Mouse (Mus musculus) v-Abl transformed pro-B cells (cell line): Measurements from ENCODE around the gene Gm44596.

ENCODE experiments used
- in situ Hi-C, 2 experiments: fragments of 400-800 bp; cut with MboI; formaldehyde crosslinking; loops; one replicate each; pipeline ENCODE4 v1.15.1; 2025; ENCODE audit not compliant: unreplicated experiment in 2 of 2

Gm44596 gene

DNA sequence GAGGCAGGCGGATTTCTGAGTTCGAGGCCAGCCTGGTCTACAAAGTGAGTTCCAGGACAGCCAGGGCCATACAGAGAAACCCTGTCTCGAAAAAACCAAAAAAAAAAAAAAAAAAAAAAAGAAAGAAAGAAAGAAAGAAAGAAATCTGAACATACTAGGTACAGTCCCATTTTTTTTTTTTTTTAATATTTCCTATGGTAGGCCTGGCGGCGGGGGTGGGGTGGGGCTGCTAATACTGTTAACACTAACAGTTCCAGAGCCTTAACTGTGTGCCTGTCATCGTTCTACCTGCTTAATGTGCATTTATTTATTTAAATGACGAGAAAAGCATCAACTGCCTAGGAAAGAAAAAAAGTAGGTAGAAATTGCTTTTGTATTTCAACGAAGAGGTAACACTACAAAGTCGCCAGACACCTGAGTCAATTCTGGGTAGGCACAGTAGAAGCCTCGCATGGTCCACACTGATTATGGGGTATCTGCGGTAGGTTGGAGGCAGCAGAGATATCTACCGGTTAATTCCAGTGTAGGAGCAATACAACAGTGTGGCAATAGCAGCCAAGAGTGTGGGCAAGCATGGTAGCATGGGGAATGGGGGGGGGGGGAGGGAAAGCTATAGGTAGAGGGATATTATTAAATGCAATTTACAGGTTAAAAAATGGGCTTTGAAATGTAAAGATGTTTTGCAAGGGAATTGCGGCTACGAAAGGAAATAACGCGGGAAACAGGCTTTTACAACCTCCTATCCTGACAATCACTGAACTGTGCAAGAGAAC, 48.4 kb downstream of the Gm44596 start:
- in situ Hi-C loops = loop anchor here in 1 of 2 experiments (25.0 kb wide), 1 partner anchor 861 kb away; the partner anchor contains the start of gene Cracr2a

GRCm38 (mm10) chr6:128424269-128425019, 49.1 kb downstream of the Gm44596 start, which contains the start of gene Itfg2:
TSS of gene Itfg2 (minus strand) at chr6:128424931.
- in situ Hi-C loops = loop anchor here (25.0 kb wide), 2 partner anchors 413 to 862 kb away; partner anchors contain the start of genes Gm44511 (in 2 of the 2), Klrb1b (in 2 of the 2) and Cracr2a (in 1 of the 2)

DNA sequence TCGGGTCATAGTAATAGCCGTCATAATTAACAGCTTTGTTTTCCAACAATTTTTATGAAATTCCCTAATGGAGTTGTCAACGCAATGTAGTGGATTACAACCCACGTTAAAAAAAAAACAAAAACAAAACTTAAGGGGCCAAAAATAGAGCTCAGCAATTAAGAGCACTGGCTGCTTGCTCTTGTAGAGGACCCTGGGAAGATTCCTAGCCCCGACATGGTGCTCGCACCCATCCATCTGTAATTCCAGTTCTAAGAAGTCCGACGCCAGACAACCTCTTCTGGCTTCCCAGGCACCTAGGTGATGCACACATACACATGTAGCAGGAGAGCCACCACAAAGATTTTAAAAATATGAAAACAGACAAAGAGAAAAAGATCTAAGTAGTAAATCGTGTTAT, 49.7 kb downstream of the Gm44596 start:
- in situ Hi-C loops = loop anchor here (25.0 kb wide), 1 partner anchor 412 kb away; the partner anchor contains the start of genes Gm44511 (in 2 of the 2) and Klrb1b (in 2 of the 2)

DNA sequence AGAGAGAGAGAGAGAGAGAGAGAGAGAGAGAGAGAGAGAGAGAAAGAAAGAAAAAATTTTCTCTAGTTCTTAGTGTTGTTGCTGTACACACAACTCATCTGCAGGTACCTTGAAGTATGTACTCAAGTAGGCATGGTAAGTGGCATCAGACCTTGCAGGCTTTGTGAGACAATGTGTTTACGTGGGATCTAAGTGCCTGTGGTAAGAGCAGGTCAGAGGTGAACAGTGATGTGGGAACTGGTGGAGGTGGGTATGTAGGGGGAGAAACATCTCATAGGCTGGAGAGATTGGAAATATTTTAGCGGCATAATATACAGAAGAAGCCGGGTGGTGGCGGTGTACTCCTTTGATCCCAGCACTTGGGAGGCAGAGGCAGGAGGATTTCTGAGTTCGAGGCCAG, 52.3 kb downstream of the Gm44596 start:
- in situ Hi-C loops = loop anchor here (25.0 kb wide), 1 partner anchor 410 kb away; the partner anchor contains the start of genes Gm44511 (in 2 of the 2) and Klrb1b (in 2 of the 2)

DNA sequence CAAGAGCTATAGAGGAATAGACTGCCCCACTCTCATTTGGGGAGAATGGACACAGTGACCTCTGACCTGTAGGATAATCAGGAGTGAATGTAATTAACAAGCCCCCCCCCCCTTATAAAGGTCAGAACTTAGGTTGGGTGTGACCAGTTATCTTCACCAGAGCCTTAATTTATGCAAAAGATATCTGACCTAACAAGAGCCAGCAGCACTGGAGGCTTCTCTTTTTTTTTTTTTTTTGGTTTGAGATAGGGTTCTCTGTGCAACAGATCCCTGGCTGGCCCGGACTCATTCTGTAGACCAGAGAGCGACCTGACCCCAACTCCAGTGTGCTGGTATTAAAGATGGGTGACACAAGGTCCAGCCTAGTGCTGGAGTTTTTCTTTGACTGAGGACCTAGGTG, 54.0 kb downstream of the Gm44596 start:
- in situ Hi-C loops = loop anchor here (25.0 kb wide), 1 partner anchor 408 kb away; the partner anchor contains the start of genes Gm44511 (in 2 of the 2) and Klrb1b (in 2 of the 2)

DNA sequence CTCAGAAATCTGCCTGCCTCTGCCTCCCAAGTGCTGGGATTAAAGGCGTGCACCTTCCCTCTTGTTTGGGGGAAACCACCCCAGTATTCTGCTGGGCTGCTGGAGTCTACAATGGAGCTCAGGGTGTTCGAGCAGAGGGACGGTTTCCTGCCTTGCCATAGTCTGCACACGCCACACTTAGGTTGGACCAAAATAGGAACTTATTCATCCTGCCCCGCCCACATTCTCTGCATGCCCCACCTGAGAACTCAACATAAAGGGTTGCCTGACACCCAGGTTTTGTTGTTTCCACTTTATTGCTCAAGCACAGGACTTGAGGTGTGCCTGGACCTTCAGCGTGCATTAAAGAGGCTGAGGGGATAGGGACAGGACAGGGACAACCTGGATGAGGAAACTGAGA, 54.5 kb downstream of the Gm44596 start:
- in situ Hi-C loops = loop anchor here (10.0 to 25.0 kb wide), 3 partner anchors 335 to 825 kb away; partner anchors contain the start of genes Gm44511 (in 2 of the 2) and Klrb1b (in 2 of the 2)

GRCm38 (mm10) chr6:128432356-128432915, 57.1 kb downstream of the Gm44596 start:
- in situ Hi-C loops = loop anchor here (10.0 to 25.0 kb wide), 3 partner anchors 332 to 822 kb away; partner anchors contain the start of genes Gm44511 (in 2 of the 2) and Klrb1b (in 2 of the 2)

- in situ Hi-C loops = loop anchor here (10.0 to 25.0 kb wide), 3 partner anchors 331 to 821 kb away; partner anchors contain the start of genes Gm44511 (in 2 of the 2) and Klrb1b (in 2 of the 2)
These were observed 58.3 kb downstream of the Gm44596 start for GRCm38 (mm10) chr6:128433566-128433965.

DNA sequence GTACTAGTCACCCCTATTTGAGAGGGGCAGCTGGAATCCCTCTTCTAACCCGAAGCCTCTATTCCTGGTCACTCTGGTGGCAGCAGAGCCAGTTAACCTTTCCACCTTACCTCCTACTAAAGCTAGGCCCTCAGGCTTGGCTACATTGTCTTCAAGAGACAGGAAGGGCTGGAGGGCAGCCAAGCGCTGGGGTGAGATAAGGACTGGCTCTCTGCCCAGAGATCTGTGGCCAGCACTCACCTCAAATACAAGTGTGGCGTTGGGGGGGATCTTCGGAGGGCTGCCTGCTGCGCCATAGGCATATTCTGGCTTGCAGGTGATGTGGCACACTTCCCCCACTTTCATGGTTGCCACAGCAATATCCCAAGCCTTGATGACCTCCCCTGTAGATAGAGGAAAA, 60.2 kb downstream of the Gm44596 start:
- in situ Hi-C loops = loop anchor here (10.0 to 25.0 kb wide), 3 partner anchors 329 to 819 kb away; partner anchors contain the start of genes Gm44511 (in 2 of the 2) and Klrb1b (in 2 of the 2)

- in situ Hi-C loops = loop anchor here (10.0 to 25.0 kb wide), 3 partner anchors 328 to 818 kb away; partner anchors contain the start of genes Gm44511 (in 2 of the 2) and Klrb1b (in 2 of the 2)
These were observed 61.2 kb downstream of the Gm44596 start for GRCm38 (mm10) chr6:128436356-128437005.

DNA sequence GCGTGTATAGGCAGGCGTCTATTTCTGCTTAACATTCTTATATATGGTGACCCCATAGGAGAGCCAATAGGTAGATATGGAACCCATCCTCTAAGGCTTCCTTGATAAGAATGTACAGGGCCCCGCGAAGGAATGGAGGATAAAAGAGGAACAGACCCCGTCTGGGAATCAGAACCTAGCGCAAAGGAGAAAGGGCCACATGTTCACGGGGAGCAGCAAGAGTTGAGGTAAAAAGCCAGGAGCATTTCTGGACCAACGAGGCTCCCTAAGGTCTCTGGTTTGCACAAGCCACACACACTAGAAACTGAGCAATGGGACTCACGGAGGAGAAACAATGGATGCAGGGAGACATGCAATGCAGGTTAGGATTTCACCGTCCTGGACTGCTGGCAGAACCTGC, 62.0 kb downstream of the Gm44596 start:
- in situ Hi-C loops = loop anchor here (10.0 to 25.0 kb wide), 3 partner anchors 328 to 818 kb away; partner anchors contain the start of genes Gm44511 (in 2 of the 2) and Klrb1b (in 2 of the 2)

- in situ Hi-C loops = loop anchor here (10.0 to 25.0 kb wide), 3 partner anchors 327 to 817 kb away; partner anchors contain the start of genes Gm44511 (in 2 of the 2) and Klrb1b (in 2 of the 2)
These were observed 62.5 kb downstream of the Gm44596 start for GRCm38 (mm10) chr6:128437731-128438316.

- in situ Hi-C loops = loop anchor here (10.0 to 25.0 kb wide), 3 partner anchors 326 to 816 kb away; partner anchors contain the start of genes Gm44511 (in 2 of the 2) and Klrb1b (in 2 of the 2)
These were observed 63.1 kb downstream of the Gm44596 start, which contains the start of gene Fkbp4 for GRCm38 (mm10) chr6:128438317-128438870. TSS of gene Fkbp4 (minus strand) at chr6:128438677.

- in situ Hi-C loops = loop anchor here (10.0 to 25.0 kb wide), 3 partner anchors 326 to 816 kb away; partner anchors contain the start of genes Gm44511 (in 2 of the 2) and Klrb1b (in 2 of the 2)
These were observed 63.6 kb downstream of the Gm44596 start for GRCm38 (mm10) chr6:128438871-128439341.

- in situ Hi-C loops = loop anchor here (25.0 kb wide), 1 partner anchor 397 kb away; the partner anchor contains the start of genes Gm44511 (in 2 of the 2) and Klrb1b (in 2 of the 2)
These were observed 64.9 kb downstream of the Gm44596 start for GRCm38 (mm10) chr6:128440238-128440637.

DNA sequence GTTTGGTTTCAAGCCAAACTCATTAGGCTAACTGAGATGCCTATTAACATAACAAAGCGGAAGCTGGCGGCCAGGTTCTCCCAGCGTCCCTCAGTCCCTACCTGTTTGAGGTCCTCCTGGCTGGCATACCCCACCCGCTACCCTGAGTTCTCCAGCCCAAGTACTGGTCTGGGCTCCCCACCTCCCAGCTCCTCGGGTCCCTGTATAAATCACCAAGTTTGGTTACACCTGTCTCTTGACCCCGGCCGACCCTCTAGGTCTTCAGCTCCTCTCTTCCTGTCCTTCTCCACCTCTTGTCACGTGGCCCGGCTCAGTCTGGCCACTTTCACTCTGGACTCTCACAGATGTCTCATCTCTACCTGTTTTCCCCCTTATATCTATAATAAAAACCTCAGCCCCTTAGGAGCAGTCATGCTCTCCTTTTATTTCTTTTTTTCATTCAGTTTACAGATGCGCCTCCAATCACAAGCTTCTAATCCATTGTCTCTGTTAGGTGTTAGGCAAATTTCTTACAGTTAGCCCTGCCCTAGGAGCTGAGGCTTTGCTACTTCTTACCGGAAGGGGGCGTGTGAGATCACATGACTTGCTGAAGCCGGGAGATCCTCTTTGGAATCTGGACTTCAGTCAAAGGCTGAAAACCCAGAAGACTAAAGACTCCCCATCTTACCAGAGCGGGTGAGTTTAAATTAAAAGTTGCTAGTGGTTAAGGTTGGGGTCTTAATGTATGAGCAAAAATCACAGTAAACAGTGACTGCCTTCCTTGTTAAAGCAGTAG, 70.6 kb downstream of the Gm44596 start:
- in situ Hi-C loops = loop anchor here (25.0 kb wide), 1 partner anchor 391 kb away; the partner anchor contains the start of genes Gm44511 (in 2 of the 2) and Klrb1b (in 2 of the 2)

GRCm38 (mm10) chr6:128447063-128447462, 71.8 kb downstream of the Gm44596 start:
- in situ Hi-C loops = loop anchor here (25.0 kb wide), 1 partner anchor 390 kb away; the partner anchor contains the start of genes Gm44511 (in 2 of the 2) and Klrb1b (in 2 of the 2)
